Mouse (Mus musculus): ENCODE measurements around the gene Ppif. TPM values are rescaled to one million over a fixed set of nuclear protein-coding genes. Genes with fewer than 3 reads are reported as not detected.

Gene Ppif
- polyA plus RNA-seq, 1 experiment, result 14.1 TPM

- no peak for TF ChIP-seq REST (IDR thresholded peaks at IDR 0.05; ENCODE audit: insufficient read depth, insufficient read length)
- TF ChIP-seq MYOG (IDR thresholded peaks at IDR 0.05; ENCODE audit: control insufficient read depth in 1 of 3, insufficient read depth in 1 of 3, insufficient read length in 2 of 3, low read depth in 2 of 3), result peak in 1 of 3 experiments; percentile 56
- TF ChIP-seq SRF (IDR thresholded peaks at IDR 0.05; ENCODE audit: control insufficient read depth, insufficient read length, low read depth), result no peak
- peak; percentile 67 for TF ChIP-seq POLR2AphosphoS2 (IDR thresholded peaks at IDR 0.05; ENCODE audit: insufficient read length, low read depth)
- TF ChIP-seq POLR2A (IDR thresholded peaks at IDR 0.05; ENCODE audit: insufficient read length, low read depth), result peak; percentile 39
- no peak for TF ChIP-seq TCF3 (IDR thresholded peaks at IDR 0.05; ENCODE audit: insufficient read length, low read depth)
- TF ChIP-seq MAX (IDR thresholded peaks at IDR 0.05; ENCODE audit: low read depth), result no peak
- no peak for TF ChIP-seq USF1 (IDR thresholded peaks at IDR 0.05; ENCODE audit: low read depth)
- TF ChIP-seq CEBPB (IDR thresholded peaks at IDR 0.05; ENCODE audit: insufficient read depth, poor library complexity, severe bottlenecking), result no peak
- peak in 1 of 3 experiments; percentile 59 for TF ChIP-seq MYOD1 (IDR thresholded peaks at IDR 0.05; ENCODE audit: control insufficient read depth in 1 of 3, insufficient read length in 2 of 3, low read depth in 2 of 3)
- no peak for TF ChIP-seq TCF12 (IDR thresholded peaks at IDR 0.05; ENCODE audit: insufficient read depth, poor library complexity, severe bottlenecking)
- no peak for TF ChIP-seq E2F4 (IDR thresholded peaks at IDR 0.05; ENCODE audit: insufficient read depth)
Observed at GRCm38 (mm10) chr14:25747996-25748756, 54.2 kb downstream of the Ppif start.

DNA sequence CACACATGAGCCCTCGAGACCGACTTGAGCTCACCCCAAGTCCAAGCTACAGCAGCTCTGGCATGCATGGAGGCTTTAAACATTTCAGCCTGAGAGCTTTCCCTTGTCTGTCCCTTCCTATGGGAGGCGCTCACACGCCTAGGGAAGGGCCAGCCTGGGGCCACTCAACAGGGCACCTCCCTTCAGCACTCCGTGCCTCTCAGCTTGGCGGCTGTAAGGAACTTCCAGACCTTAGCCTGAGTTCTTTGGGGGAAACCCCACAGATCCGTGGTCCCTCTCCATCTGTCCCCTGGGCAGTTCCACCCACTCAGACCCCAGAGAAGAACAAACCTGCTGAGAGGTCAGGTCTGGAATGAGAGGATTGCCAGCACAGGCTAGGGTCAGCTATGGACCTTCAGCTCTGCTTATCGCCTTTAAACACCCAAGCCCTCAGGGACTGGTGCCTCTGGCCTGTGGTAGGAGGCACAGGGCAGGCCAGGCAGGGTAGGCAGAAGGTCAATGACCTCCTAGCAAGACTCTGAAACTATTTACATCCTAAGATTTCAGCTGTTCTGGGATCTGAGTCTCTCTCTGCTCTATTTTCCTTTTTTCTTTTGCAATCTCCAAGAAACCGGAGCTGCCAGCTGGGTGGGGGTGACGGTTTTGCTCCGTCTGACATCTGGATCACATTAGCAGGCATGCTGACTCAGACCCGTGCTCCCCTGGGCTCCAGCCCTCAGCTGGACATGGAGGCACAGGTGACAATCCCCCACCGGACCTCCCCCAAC, 55.4 kb downstream of the Ppif start:
- peak in 2 of 3 experiments; percentile 92 to 94 for TF ChIP-seq MYOD1 (IDR thresholded peaks at IDR 0.05; ENCODE audit: control insufficient read depth in 1 of 3, insufficient read length in 2 of 3, low read depth in 2 of 3)
- TF ChIP-seq TCF3 (IDR thresholded peaks at IDR 0.05; ENCODE audit: insufficient read length, low read depth), result peak; percentile 76
- TF ChIP-seq SRF (IDR thresholded peaks at IDR 0.05; ENCODE audit: control insufficient read depth, insufficient read length, low read depth), result no peak
- TF ChIP-seq POLR2AphosphoS2 (IDR thresholded peaks at IDR 0.05; ENCODE audit: insufficient read length, low read depth), result peak; percentile 45
- peak; percentile 95 for TF ChIP-seq CEBPB (IDR thresholded peaks at IDR 0.05; ENCODE audit: insufficient read depth, poor library complexity, severe bottlenecking)
- peak; percentile 68 to 78 (median 68) for TF ChIP-seq MYOG (IDR thresholded peaks at IDR 0.05; ENCODE audit: control insufficient read depth in 1 of 3, insufficient read depth in 1 of 3, insufficient read length in 2 of 3, low read depth in 2 of 3)
- peak; percentile 98 for TF ChIP-seq TCF12 (IDR thresholded peaks at IDR 0.05; ENCODE audit: insufficient read depth, poor library complexity, severe bottlenecking)
- peak; percentile 26 for TF ChIP-seq POLR2A (IDR thresholded peaks at IDR 0.05; ENCODE audit: insufficient read length, low read depth)
- TF ChIP-seq MAX (IDR thresholded peaks at IDR 0.05; ENCODE audit: low read depth), result peak; percentile 37
- no peak for TF ChIP-seq REST (IDR thresholded peaks at IDR 0.05; ENCODE audit: insufficient read depth, insufficient read length)
- no peak for TF ChIP-seq E2F4 (IDR thresholded peaks at IDR 0.05; ENCODE audit: insufficient read depth)
- no peaks in the 10 kb centered on the region for H3K27me3 ChIP-seq (ENCODE audit: control insufficient read depth, insufficient read depth, insufficient read length)
- peaks cover 62% of the 10 kb centered on the region for H3K79me2 ChIP-seq (ENCODE audit: control insufficient read depth, insufficient read depth)
- peak overlapping the region; percentile 6 for H3K4me3 ChIP-seq
- peaks cover 60% of the 10 kb centered on the region for H3K36me3 ChIP-seq (ENCODE audit: control insufficient read depth, insufficient read depth)
- peak overlapping the region; percentile 28 for H3ac ChIP-seq (ENCODE audit: control insufficient read depth, insufficient read length)
- peak overlapping the region; percentile 78 for H3K4me2 ChIP-seq (ENCODE audit: low read depth)

More at GRCm38 (mm10) chr14:25747996-25748756, 54.2 kb downstream of the Ppif start:
- Histone ChIP-seq H3K4me3 (peak overlapping the region; percentile 6), H3K4me2 (ENCODE audit: low read depth) (peak overlapping the region; percentile 78), H3K79me2 (ENCODE audit: control insufficient read depth, insufficient read depth) (peaks cover 59% of the 10 kb centered on the region), H3K27me3 (ENCODE audit: control insufficient read depth, insufficient read depth, insufficient read length) (no peaks in the 10 kb centered on the region), H3ac (ENCODE audit: control insufficient read depth, insufficient read length) (peak overlapping the region; percentile 5), H3K36me3 (ENCODE audit: control insufficient read depth, insufficient read depth) (peaks cover 51% of the 10 kb centered on the region)

Other genes starting within 250 kb of the Ppif start
- 34.5 TPM for gene Zmiz1, start 235.0 kb upstream of the Ppif start, polyA plus RNA-seq (2012; fragmentation: generic; extraction: Trizol)
- 86.2 TPM for gene Zcchc24, start 74.9 kb downstream of the Ppif start, polyA plus RNA-seq (2012; fragmentation: generic; extraction: Trizol)
- 140 TPM for gene Anxa11, start 148.0 kb downstream of the Ppif start, polyA plus RNA-seq (2012; fragmentation: generic; extraction: Trizol)
- gene Plac9a, start 208.9 kb downstream of the Ppif start, polyA plus RNA-seq (2012; fragmentation: generic; extraction: Trizol), result 0.10 TPM
- gene Tmem254a, start 233.5 kb downstream of the Ppif start, polyA plus RNA-seq (2012; fragmentation: generic; extraction: Trizol), result 1.4 TPM
- gene Cphx1, start 244.2 kb downstream of the Ppif start, polyA plus RNA-seq (2012; fragmentation: generic; extraction: Trizol), result not detected